Mouse (Mus musculus): Measurements from ENCODE around the gene Peli1.
A peak's percentile ranks its signal among the peaks of the same experiment; 100 is the strongest.
"Not testable (repeated sequence)": the region's sequence is repeated elsewhere in the genome, so short reads cannot be mapped to it uniquely, and the experiment has no call there.

DNA sequence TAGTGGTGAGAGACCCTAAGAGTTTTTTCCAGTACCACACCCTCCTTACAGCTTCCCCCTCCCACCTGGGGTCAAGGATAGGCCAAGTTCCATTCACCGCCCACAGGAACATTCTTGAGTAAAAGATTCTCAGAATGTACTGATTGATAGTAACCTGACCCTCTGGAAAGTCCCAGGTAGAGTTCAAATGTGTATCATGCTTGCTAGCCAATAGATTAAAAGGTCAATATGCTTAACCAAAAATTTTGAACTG is 78.4 kb downstream of the Peli1 start:
- TF ChIP-seq CTCF (conservative IDR thresholded peaks at IDR 0.05; ENCODE audit: low read length); POU5F1 (IDR thresholded peaks at IDR 0.05; ENCODE audit: borderline replicate concordance, low read length): not testable (repeated sequence)
- 0 out of 2 replicates have a peak, but pooled peaks have one; percentile 6 for TF ChIP-seq NANOG (IDR thresholded peaks at IDR 0.05; ENCODE audit: borderline replicate concordance, low read length)
